Mouse (Mus musculus) forebrain, embryonic 10.5 days (tissue): ENCODE results near the gene Slc44a5. TPM values are rescaled to one million over a fixed set of nuclear protein-coding genes. Genes with fewer than 3 reads are reported as not detected.
"Not testable (repeated sequence)": the region's sequence is repeated elsewhere in the genome, so short reads cannot be mapped to it uniquely, and the experiment has no call there.

ENCODE experiments used
- DNase-seq: peaks from one replicate; pipeline ENCODE4 v3.0.0-alpha.2; 2017; ENCODE audit warnings: low spot score; ENCODE audit errors: extremely low spot score
- H3K27ac ChIP-seq: fragments of 300-500 bp; sonication (generic); 2 replicates; pipeline ENCODE4 v1.5.1; 2016; ENCODE audit warnings: mild to moderate bottlenecking
- H3K27me3 ChIP-seq: fragments of 300-500 bp; sonication (generic); 2 replicates; pipeline ENCODE4 v1.6.1; 2016; ENCODE audit warnings: mild to moderate bottlenecking; ENCODE audit not compliant: poor library complexity, severe bottlenecking
- H3K36me3 ChIP-seq: fragments of 300-500 bp; sonication (generic); replicated peaks from 2 replicates; pipeline ENCODE4 v1.6.1; 2016; ENCODE audit warnings: mild to moderate bottlenecking, moderate library complexity
- H3K4me1 ChIP-seq: fragments of 300-500 bp; sonication (generic); 2 replicates; pipeline ENCODE4 v1.6.1; 2016
- H3K4me3 ChIP-seq: fragments of 300-500 bp; sonication (generic); 2 replicates; pipeline ENCODE4 v1.5.1; 2016; ENCODE audit warnings: mild to moderate bottlenecking, moderate library complexity
- H3K9me3 ChIP-seq: fragments of 300-500 bp; sonication (generic); 2 replicates; pipeline ENCODE4 v1.6.1; 2016; ENCODE audit warnings: mild to moderate bottlenecking, moderate library complexity
- WGBS: fragments of 180-500 bp; shearing (Covaris S2); methylation state at CpG from one replicate; pipeline ENCODE4 v1.1.7; 2016; 5-methylcytosine and 5-hydroxymethylcytosine counted together
- polyA plus RNA-seq: library from polyadenylated mRNA; unstranded; fragments of >200 nt; fragmentation: Nextera tagmentation; extraction: Ambion mirVana; gene quantifications from 2 replicates; pipeline ENCODE4 v1.2.1, GENCODE M21; 2016

Gene Slc44a5
- polyA plus RNA-seq, 1 experiment from 2014 or later = 0.82 TPM

DNA sequence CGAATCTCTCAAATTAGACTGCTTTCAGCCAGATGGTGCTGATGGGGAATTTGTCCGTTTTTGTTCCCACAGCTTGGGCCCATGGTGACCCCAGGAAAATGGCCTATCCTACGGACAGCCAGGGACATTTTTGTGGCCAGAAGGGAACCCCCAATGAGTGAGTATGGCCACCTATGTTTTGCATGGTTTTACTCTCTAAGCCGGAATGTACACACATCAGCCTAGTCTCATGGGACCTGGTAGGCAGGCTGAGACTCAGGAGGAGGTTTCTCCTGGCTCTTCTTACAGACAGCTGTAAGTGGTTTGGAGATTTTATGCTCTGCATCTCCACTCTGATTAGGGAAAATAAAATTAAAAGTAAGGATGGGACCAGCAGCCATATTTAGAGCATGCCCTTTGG is 249.5 kb downstream of the Slc44a5 start:
- Histone ChIP-seq H3K27ac (0 out of 2 replicates have a peak overlapping the region, but pooled peaks have one; percentile 1), H3K36me3 (no peaks in the 10 kb centered on the region), H3K9me3 (no peaks in the 10 kb centered on the region), H3K4me1 (peaks cover 10% of the 10 kb centered on the region), H3K27me3 (no peaks in the 10 kb centered on the region), H3K4me3 (no peak overlapping the region)
- 76% methylated on average over 4 of the region's 4 CpGs for WGBS
- DNase-seq = no peak

DNA sequence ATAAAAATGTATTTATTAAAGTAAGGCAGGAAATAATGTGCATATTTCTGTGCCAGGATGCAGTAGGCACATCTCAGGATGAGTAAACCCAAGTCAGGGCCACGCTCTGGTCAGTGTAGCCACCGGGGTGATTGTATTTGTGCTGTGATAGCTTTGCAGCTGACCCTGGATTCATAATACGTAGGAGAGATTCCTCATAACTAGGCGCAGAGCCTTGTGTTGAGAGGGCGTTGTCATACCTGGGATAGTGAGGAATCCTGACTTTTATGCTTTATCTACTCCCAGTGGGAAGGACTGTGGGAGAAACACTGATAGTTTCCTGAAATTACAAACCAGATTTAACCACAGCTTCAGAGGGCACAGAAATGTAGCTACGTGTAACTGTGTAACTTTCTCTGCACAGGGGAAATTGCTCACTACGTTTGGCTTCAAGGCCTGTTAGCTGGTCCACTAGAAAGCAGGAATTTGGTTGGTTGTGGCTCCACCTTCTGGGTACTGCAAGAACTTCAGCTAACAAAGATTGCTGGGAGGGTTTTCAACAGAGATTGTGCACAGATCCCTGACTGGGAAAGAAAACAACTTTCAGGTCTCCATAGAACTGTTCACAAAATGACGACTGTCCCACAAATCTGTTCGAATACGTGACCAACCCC is 253.0 kb downstream of the Slc44a5 start:
- Histone ChIP-seq H3K27ac (no peak overlapping the region), H3K4me1 (peaks cover 10% of the 10 kb centered on the region), H3K9me3 (no peaks in the 10 kb centered on the region), H3K4me3 (no peak overlapping the region), H3K36me3 (no peaks in the 10 kb centered on the region), H3K27me3 (no peaks in the 10 kb centered on the region)
- WGBS = 57% methylated on average over 10 of the region's 10 CpGs
- DNase-seq = peak; percentile 73

GRCm38 (mm10) chr3:154244932-154245331 is 271.7 kb downstream of the Slc44a5 start:
- Histone ChIP-seq H3K27me3 (no peaks in the 10 kb centered on the region), H3K36me3 (no peaks in the 10 kb centered on the region), H3K27ac (no peak overlapping the region), H3K9me3 (peaks cover 10% of the 10 kb centered on the region; the same call in 1 of the 2 replicates), H3K4me1 (no peaks in the 10 kb centered on the region), H3K4me3 (no peak overlapping the region)
- DNase-seq = no peak
- WGBS = 81% methylated on average over 1 of the region's 1 CpGs

DNA sequence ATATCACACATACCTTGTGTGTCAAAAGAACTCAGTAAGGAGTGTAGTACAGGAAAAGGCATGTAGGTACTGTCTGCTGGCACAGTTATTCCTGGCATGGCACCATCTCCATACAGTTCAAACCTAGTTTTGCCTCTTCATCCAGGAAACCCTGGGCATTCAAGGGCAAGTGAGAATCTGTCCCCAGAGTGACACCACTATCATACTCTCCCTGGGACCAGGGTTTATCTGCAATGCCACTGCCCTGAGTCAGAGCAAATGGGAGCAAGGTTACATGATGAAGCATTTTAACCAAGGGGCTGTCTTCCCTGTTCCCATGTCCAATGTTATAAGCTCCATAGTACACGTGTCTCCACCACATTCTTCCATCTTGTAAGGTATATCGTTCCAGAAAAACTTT is 278.2 kb downstream of the Slc44a5 start:
- Histone ChIP-seq H3K9me3 (peaks cover 8% of the 10 kb centered on the region; the same call in 1 of the 2 replicates), H3K27ac (no peak overlapping the region), H3K4me3 (no peak overlapping the region), H3K4me1 (no peaks in the 10 kb centered on the region), H3K36me3 (no peaks in the 10 kb centered on the region), H3K27me3 (no peaks in the 10 kb centered on the region)
- no peak for DNase-seq
- WGBS = 88% methylated on average over 2 of the region's 2 CpGs

DNA sequence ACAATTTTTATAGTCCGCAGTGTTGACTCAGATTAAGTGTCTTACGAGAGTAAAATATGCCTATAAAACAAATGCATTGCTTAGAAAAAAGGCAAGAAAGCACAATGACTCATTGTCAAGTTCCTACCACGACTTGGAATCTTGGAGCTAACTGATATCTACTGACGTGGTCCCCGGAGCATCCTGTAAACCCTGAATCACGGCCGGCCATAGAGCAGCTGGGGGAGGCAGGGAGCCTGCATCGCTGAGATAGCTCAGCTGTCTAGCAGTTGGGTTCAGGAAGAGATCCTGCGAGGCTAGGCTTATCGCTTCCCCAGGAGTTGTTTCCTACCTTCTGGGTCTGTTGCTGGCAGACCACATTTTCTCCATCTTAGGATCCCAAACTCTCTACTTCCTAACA is 279.0 kb downstream of the Slc44a5 start:
- no peak overlapping the region for H3K4me3 ChIP-seq
- H3K9me3 ChIP-seq = 0 out of 2 replicates have a peak, but pooled peaks cover 2% of the 10 kb centered on the region
- no peaks in the 10 kb centered on the region for H3K4me1 ChIP-seq
- no peak for DNase-seq
- no peaks in the 10 kb centered on the region for H3K36me3 ChIP-seq
- 85% methylated on average over 10 of the region's 10 CpGs for WGBS
- no peaks in the 10 kb centered on the region for H3K27me3 ChIP-seq
- H3K27ac ChIP-seq = no peak overlapping the region

GRCm38 (mm10) chr3:154254187-154254586 is 281.0 kb downstream of the Slc44a5 start:
- not testable (repeated sequence) for DNase-seq, H3K27ac ChIP-seq, H3K9me3 ChIP-seq, H3K4me3 ChIP-seq, H3K27me3 ChIP-seq, H3K4me1 ChIP-seq, H3K36me3 ChIP-seq
- WGBS = 87% methylated on average over 2 of the region's 2 CpGs

- no peaks in the 10 kb centered on the region for H3K36me3 ChIP-seq
- DNase-seq = no peak
- no peaks in the 10 kb centered on the region for H3K9me3 ChIP-seq
- H3K27me3 ChIP-seq = no peaks in the 10 kb centered on the region
- H3K4me3 ChIP-seq = no peak overlapping the region
- H3K4me1 ChIP-seq = no peaks in the 10 kb centered on the region
- no peak overlapping the region for H3K27ac ChIP-seq
Measured at GRCm38 (mm10) chr3:154257312-154257711, 284.1 kb downstream of the Slc44a5 start.

GRCm38 (mm10) chr3:154268313-154268712 is 295.1 kb downstream of the Slc44a5 start:
- DNase-seq = no peak
- H3K4me1 ChIP-seq = peaks cover 6% of the 10 kb centered on the region; the same call in 1 of the 2 replicates
- whole genome bisulfite sequencing = 82% methylated on average over 9 of the region's 9 CpGs
- H3K4me3 ChIP-seq = no peak overlapping the region
- H3K27ac ChIP-seq = no peak overlapping the region
- no peaks in the 10 kb centered on the region for H3K9me3 ChIP-seq
- peaks cover 7% of the 10 kb centered on the region for H3K27me3 ChIP-seq
- no peaks in the 10 kb centered on the region for H3K36me3 ChIP-seq

DNA sequence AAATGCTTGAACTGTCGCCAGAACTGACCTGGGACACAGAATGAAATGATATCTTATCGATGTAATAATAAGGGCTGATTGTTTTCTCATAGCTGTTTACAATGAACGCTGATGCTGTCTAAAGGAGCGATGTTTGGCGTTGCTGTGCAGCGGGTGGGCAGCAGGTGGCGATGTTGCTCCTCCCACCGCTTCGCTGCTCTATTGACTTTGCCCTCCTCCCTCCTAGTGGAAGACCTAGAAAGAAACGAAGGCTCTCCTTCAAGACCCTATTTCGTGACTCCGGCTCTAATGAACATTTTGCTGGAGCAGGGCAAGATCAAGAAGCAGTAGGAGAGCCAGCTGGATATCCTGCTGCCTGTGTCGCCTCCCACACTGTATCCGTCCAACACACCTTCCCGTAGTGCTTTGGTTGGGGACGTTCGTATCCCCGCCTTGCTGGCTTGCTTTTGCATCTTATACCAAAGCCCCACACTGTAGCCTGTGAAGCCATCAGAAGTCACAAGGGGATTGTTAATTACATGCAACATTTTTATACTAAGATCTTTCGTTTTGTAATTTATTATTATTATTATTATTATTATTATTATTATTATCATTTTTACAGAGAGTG is 296.6 kb downstream of the Slc44a5 start:
- DNase-seq = peak; percentile 77
- H3K27me3 ChIP-seq = peaks cover 7% of the 10 kb centered on the region
- H3K36me3 ChIP-seq = no peaks in the 10 kb centered on the region
- H3K27ac ChIP-seq = no peak overlapping the region
- WGBS = 11% methylated on average over 19 of the region's 19 CpGs
- H3K9me3 ChIP-seq = no peaks in the 10 kb centered on the region
- H3K4me1 ChIP-seq = peaks cover 6% of the 10 kb centered on the region; the same call in 1 of the 2 replicates
- H3K4me3 ChIP-seq = peak overlapping the region; percentile 45

DNA sequence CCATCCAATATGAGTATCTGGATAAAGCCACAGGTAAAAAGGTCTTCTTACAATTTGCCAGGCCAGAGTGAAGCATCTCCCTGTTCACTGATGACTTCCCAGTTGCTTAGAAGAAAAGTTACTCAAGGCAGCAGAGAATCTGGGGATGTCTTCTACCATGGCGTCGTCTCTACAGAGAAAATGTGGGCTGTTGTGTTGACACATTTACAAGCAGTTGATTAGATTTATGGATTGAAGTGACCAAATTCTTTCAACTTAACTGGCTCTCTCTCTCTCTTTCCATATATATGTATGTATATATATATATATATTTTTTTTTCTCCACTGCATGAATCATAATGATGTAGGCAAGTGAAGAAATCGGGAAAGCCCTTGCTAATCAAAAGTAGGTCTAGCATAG is 301.4 kb downstream of the Slc44a5 start:
- Histone ChIP-seq H3K4me3 (no peak overlapping the region), H3K27ac (no peak overlapping the region), H3K9me3 (no peaks in the 10 kb centered on the region), H3K36me3 (no peaks in the 10 kb centered on the region), H3K4me1 (peaks cover 3% of the 10 kb centered on the region; the same call in 1 of the 2 replicates), H3K27me3 (peaks cover 7% of the 10 kb centered on the region)
- no peak for DNase-seq
- 97% methylated on average over 3 of the region's 3 CpGs for WGBS

DNA sequence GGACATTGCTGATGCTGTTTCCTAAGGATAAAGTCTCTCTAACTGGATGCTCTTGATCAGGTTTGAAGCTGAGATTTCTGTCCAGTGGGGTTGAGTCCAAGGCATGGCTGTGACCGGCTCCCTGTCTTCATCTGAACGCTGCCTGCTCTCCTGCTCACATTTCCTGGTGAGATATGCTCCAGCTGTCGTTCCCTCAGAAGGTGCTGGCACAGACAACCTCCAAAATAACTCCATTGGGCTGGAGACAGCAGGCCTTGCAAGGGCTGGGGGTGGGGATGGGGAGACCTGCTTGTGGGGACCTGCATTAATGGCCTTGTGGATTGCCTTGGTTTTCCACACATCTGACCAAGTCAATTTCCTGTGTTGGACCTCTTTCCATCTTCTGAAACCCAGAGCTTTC is 311.0 kb downstream of the Slc44a5 start:
- 94% methylated on average over 3 of the region's 3 CpGs for WGBS

DNA sequence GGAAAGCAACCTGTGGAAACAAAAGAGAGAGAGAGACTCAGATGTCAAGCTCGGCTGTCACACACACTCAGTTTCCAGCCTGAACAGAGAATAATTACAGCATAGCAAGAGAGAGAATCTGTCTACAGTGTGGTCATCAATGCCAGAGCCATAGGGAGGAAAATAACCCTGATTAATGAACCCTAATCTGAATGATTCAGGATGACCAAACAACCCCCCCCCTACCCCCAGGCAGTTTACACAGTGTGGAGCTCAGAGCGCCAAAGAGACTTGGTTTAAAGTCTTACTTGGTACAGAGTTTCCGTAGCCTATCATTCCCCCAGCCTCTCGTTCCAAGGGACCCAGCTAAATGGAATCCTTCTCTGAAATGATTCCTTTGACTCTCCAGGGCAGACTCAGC is 312.1 kb downstream of the Slc44a5 start:
- Histone ChIP-seq H3K27ac (no peak overlapping the region), H3K9me3 (no peaks in the 10 kb centered on the region), H3K36me3 (no peaks in the 10 kb centered on the region), H3K27me3 (peaks cover 4% of the 10 kb centered on the region; the same call in 1 of the 2 replicates), H3K4me1 (no peaks in the 10 kb centered on the region), H3K4me3 (no peak overlapping the region)
- DNase-seq = no peak
- WGBS = 63% methylated on average over 4 of the region's 4 CpGs

More for the DNA sequence above, 311.0 kb downstream of the Slc44a5 start:
- Histone ChIP-seq H3K4me1 (no peaks in the 10 kb centered on the region), H3K27me3 (peaks cover 4% of the 10 kb centered on the region; the same call in 1 of the 2 replicates), H3K27ac (no peak overlapping the region), H3K36me3 (no peaks in the 10 kb centered on the region), H3K4me3 (no peak overlapping the region), H3K9me3 (no peaks in the 10 kb centered on the region)
- DNase-seq = no peak

GRCm38 (mm10) chr3:154287217-154287616 is 314.0 kb downstream of the Slc44a5 start:
- 92% methylated on average over 2 of the region's 2 CpGs for WGBS
- DNase-seq = no peak
- no peaks in the 10 kb centered on the region for H3K4me1 ChIP-seq

More at GRCm38 (mm10) chr3:154287217-154287616, 314.0 kb downstream of the Slc44a5 start:
- no peak overlapping the region for H3K27ac ChIP-seq
- H3K4me3 ChIP-seq = no peak overlapping the region
- peaks cover 4% of the 10 kb centered on the region; the same call in 1 of the 2 replicates for H3K27me3 ChIP-seq
- H3K9me3 ChIP-seq = no peaks in the 10 kb centered on the region
- no peaks in the 10 kb centered on the region for H3K36me3 ChIP-seq
